Mouse (Mus musculus): ENCODE results near the gene Pdzd2. TPM values are rescaled to one million over a fixed set of nuclear protein-coding genes. Genes with fewer than 3 reads are reported as not detected.

Pdzd2 gene
- polyA plus RNA-seq, 1 experiment, result under 0.01 TPM

DNA sequence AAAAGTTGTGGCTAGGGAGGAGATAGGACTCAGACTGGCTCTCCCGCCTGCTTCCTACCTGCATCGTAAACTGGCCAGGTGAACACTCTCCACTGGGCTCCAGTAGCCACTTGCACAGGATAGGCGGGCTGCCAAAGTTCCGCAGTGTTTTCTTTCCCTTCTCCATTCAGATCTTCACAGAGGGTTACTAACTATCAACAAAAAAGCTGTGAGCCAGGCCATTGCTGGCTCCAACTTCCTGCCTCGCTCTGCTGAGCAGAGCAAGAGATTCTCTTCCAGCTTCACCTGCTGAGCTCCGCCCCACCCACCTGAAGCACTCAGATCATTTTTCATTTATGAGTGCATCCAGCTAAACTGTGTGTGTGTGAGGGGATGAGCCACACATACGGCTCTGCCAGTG lies 246.5 kb downstream of the Pdzd2 start:
- Histone ChIP-seq H3K36me3 (ENCODE audit: control insufficient read depth) (no peaks in the 10 kb centered on the region), H3K9me3 (ENCODE audit: control insufficient read depth, low read length) (no peaks in the 10 kb centered on the region), H3K4me3 (replicated peaks) (no peak overlapping the region), H3K27me3 (ENCODE audit: control insufficient read depth) (no peaks in the 10 kb centered on the region), H3K4me1 (ENCODE audit: control insufficient read depth) (no peaks in the 10 kb centered on the region)
- no peak for TF ChIP-seq TAL1 (IDR thresholded peaks at IDR 0.05; ENCODE audit: low read length)
- no peak for TF ChIP-seq GATA1 (IDR thresholded peaks at IDR 0.05; ENCODE audit: low read length)

DNA sequence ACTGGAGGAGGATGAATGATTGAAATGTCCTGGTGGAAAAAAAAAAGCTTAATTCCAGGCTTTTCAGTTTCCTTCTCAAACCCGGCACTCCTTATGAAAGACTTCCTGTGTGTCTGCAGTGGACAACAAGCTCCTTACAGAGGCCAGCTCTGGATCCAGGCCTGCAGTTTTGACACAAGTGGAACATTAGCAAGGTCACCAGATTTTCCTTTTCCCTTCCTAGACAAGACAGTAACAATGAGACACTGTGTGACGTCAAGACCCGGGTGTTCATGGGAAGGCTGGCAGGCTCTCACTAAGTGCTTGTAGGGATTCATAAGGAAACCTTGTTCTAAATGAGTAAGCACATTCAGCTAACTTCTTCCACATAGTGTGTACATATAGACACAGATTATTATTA lies 248.8 kb downstream of the Pdzd2 start:
- TF ChIP-seq TAL1 (IDR thresholded peaks at IDR 0.05; ENCODE audit: low read length) (no peak), GATA1 (IDR thresholded peaks at IDR 0.05; ENCODE audit: low read length) (no peak)
- no peaks in the 10 kb centered on the region for H3K9me3 ChIP-seq (ENCODE audit: control insufficient read depth, low read length)
- H3K4me1 ChIP-seq (ENCODE audit: control insufficient read depth), result no peaks in the 10 kb centered on the region
- no peaks in the 10 kb centered on the region for H3K27me3 ChIP-seq (ENCODE audit: control insufficient read depth)
- no peak overlapping the region for H3K4me3 ChIP-seq (replicated peaks)
- no peaks in the 10 kb centered on the region for H3K36me3 ChIP-seq (ENCODE audit: control insufficient read depth)

DNA sequence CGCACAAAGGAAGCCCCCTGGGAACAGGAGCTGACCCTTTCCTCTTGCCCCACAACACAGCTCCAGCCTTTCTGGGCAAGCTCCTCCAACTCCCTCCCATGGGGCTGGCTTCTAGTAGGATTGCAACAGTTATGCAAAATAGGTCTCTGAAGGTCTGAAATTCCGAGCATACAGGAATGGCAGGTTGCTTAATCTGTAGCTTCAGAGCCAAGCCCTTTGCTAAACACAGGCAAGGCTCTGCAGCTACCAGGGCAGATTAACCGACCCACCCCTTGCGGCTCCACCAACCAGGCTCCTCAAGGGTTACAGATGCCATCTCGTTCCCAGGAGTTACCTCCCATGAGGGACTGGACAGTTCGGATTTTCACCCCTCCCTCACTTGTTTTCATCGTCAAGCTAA lies 249.2 kb downstream of the Pdzd2 start:
- Histone ChIP-seq H3K4me1 (ENCODE audit: control insufficient read depth) (no peaks in the 10 kb centered on the region), H3K27me3 (ENCODE audit: control insufficient read depth) (no peaks in the 10 kb centered on the region), H3K9me3 (ENCODE audit: control insufficient read depth, low read length) (no peaks in the 10 kb centered on the region), H3K36me3 (ENCODE audit: control insufficient read depth) (no peaks in the 10 kb centered on the region), H3K4me3 (replicated peaks) (no peak overlapping the region)
- TF ChIP-seq GATA1 (IDR thresholded peaks at IDR 0.05; ENCODE audit: low read length), result no peak
- TF ChIP-seq TAL1 (IDR thresholded peaks at IDR 0.05; ENCODE audit: low read length), result no peak

DNA sequence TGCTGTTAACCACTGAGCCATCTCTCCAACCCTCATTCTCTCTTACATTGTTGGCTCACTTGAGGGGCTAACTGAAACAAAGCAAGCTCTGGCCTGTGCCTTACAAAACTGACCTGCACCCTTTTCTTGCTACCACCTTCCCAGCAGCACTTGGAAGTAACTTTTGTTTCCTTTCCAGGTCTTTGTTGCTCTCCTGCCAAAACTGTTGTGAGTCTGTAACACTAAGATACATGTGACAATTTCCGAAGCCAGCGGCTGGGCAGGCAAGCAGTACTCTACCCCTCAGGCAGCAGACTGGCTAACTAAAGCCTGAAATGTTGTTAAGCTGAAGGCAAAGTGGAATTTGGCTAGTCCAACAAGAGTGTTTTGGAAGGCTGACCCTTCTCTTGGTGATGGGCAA lies 251.4 kb downstream of the Pdzd2 start:
- Histone ChIP-seq H3K4me1 (ENCODE audit: control insufficient read depth) (no peaks in the 10 kb centered on the region), H3K4me3 (replicated peaks) (no peak overlapping the region), H3K9me3 (ENCODE audit: control insufficient read depth, low read length) (no peaks in the 10 kb centered on the region), H3K27me3 (ENCODE audit: control insufficient read depth) (no peaks in the 10 kb centered on the region), H3K36me3 (ENCODE audit: control insufficient read depth) (no peaks in the 10 kb centered on the region)
- TF ChIP-seq TAL1 (IDR thresholded peaks at IDR 0.05; ENCODE audit: low read length), result no peak
- TF ChIP-seq GATA1 (IDR thresholded peaks at IDR 0.05; ENCODE audit: low read length), result no peak

- H3K4me1 ChIP-seq (ENCODE audit: control insufficient read depth), result no peaks in the 10 kb centered on the region
- no peaks in the 10 kb centered on the region for H3K27me3 ChIP-seq (ENCODE audit: control insufficient read depth)
- H3K36me3 ChIP-seq (ENCODE audit: control insufficient read depth), result no peaks in the 10 kb centered on the region
- no peak for TF ChIP-seq TAL1 (IDR thresholded peaks at IDR 0.05; ENCODE audit: low read length)
- TF ChIP-seq GATA1 (IDR thresholded peaks at IDR 0.05; ENCODE audit: low read length), result no peak
- H3K4me3 ChIP-seq (replicated peaks), result no peak overlapping the region
- no peaks in the 10 kb centered on the region for H3K9me3 ChIP-seq (ENCODE audit: control insufficient read depth, low read length)
Observed at GRCm38 (mm10) chr15:12481261-12481660, 258.5 kb downstream of the Pdzd2 start.

DNA sequence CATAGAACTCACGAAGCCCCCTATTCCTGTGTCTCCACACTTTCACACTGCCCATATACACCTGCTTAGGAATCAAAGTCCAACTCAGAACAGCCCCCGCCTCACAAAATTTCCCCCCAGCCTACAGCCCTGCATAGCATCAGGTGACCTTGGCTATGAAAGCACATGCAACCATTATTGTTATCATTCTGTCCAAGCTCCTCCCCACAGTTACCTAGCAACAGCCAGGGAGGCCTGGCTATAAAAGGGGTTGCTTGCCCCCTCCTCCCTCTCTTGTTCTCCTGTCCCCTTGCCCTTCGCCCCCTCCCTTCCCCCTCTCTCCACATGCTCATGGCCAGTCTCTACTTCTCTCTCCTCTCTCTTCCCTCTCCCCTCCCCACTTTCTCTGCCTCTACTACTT lies 259.4 kb downstream of the Pdzd2 start:
- TF ChIP-seq GATA1 (IDR thresholded peaks at IDR 0.05; ENCODE audit: low read length) (no peak), TAL1 (IDR thresholded peaks at IDR 0.05; ENCODE audit: low read length) (no peak)
- H3K4me3 ChIP-seq (replicated peaks), result no peak overlapping the region
- H3K27me3 ChIP-seq (ENCODE audit: control insufficient read depth), result no peaks in the 10 kb centered on the region
- H3K4me1 ChIP-seq (ENCODE audit: control insufficient read depth), result no peaks in the 10 kb centered on the region
- no peaks in the 10 kb centered on the region for H3K36me3 ChIP-seq (ENCODE audit: control insufficient read depth)
- H3K9me3 ChIP-seq (ENCODE audit: control insufficient read depth, low read length), result no peaks in the 10 kb centered on the region

DNA sequence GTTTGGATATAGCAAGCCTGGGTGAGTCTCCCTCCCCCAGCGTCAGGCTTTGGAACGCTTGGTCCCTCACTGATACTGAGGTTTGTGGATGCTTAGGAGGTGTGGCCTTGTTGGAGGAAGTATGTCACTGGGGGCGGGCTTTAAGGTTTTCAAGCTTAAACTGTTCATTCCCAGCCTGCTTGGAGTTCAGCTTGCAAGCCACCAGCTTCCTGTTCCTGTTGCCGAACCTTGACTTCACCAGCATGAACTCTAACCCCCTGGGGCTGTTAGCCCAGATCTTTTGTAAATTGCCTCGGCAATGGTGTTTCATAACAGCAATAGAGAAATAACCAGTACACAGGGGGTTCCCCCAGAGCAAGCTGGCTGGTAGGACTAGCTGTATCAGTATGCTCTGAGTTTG lies 260.4 kb downstream of the Pdzd2 start:
- Histone ChIP-seq H3K27me3 (ENCODE audit: control insufficient read depth) (no peaks in the 10 kb centered on the region), H3K4me3 (replicated peaks) (no peak overlapping the region), H3K4me1 (ENCODE audit: control insufficient read depth) (no peaks in the 10 kb centered on the region), H3K36me3 (ENCODE audit: control insufficient read depth) (no peaks in the 10 kb centered on the region), H3K9me3 (ENCODE audit: control insufficient read depth, low read length) (no peaks in the 10 kb centered on the region)
- TF ChIP-seq GATA1 (IDR thresholded peaks at IDR 0.05; ENCODE audit: low read length) (no peak), TAL1 (IDR thresholded peaks at IDR 0.05; ENCODE audit: low read length) (no peak)

DNA sequence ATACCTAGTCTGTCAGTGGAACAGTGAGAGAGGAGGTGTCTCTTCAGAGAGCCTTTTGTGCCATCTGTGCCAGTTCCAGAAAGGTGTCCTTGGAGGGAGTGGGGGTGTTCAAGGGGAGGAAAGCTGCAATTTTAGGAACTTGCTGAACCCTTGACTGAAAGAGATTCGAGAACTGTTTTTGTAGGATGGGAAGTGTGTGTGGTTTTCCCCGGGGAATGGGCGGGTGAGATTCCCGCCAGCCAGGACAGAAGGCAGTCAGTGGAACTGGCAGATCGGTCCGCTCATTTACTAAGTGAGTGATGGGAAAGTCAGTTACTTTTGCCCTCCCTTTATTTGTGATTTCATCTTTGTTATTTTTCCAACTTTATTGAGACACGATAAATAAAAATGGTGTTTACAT lies 266.1 kb downstream of the Pdzd2 start:
- no peak overlapping the region for H3K4me3 ChIP-seq (replicated peaks)
- H3K9me3 ChIP-seq (ENCODE audit: control insufficient read depth, low read length), result no peaks in the 10 kb centered on the region
- no peaks in the 10 kb centered on the region for H3K4me1 ChIP-seq (ENCODE audit: control insufficient read depth)
- no peaks in the 10 kb centered on the region for H3K27me3 ChIP-seq (ENCODE audit: control insufficient read depth)
- TF ChIP-seq GATA1 (IDR thresholded peaks at IDR 0.05; ENCODE audit: low read length) (no peak), TAL1 (IDR thresholded peaks at IDR 0.05; ENCODE audit: low read length) (no peak)
- H3K36me3 ChIP-seq (ENCODE audit: control insufficient read depth), result no peaks in the 10 kb centered on the region

GRCm38 (mm10) chr15:12472646-12473045 lies 267.1 kb downstream of the Pdzd2 start:
- Histone ChIP-seq H3K36me3 (ENCODE audit: control insufficient read depth) (no peaks in the 10 kb centered on the region), H3K27me3 (ENCODE audit: control insufficient read depth) (no peaks in the 10 kb centered on the region), H3K4me1 (ENCODE audit: control insufficient read depth) (no peaks in the 10 kb centered on the region), H3K4me3 (replicated peaks) (no peak overlapping the region), H3K9me3 (ENCODE audit: control insufficient read depth, low read length) (no peaks in the 10 kb centered on the region)
- TF ChIP-seq GATA1 (IDR thresholded peaks at IDR 0.05; ENCODE audit: low read length), result no peak
- no peak for TF ChIP-seq TAL1 (IDR thresholded peaks at IDR 0.05; ENCODE audit: low read length)
